Mouse (Mus musculus) embryonic facial prominence, embryonic 13.5 days (tissue): ENCODE results near the gene Vdr. TPM values are rescaled to one million over a fixed set of nuclear protein-coding genes. Genes with fewer than 3 reads are reported as not detected.

Experiments used
- polyA plus RNA-seq: library from polyadenylated mRNA; unstranded; fragments of >200 nt; fragmentation: Nextera tagmentation; extraction: Ambion mirVana; gene quantifications from 2 replicates; pipeline ENCODE4 v1.2.1, GENCODE M21; 2015

Vdr gene
- polyA plus RNA-seq, 1 experiment from 2014 or later: 2.3 TPM

Other genes starting within 250 kb of the Vdr start
- gene Rpap3, start 204.8 kb downstream of the Vdr start, polyA plus RNA-seq: 28.6 and 28.7 TPM in 2 replicates
- gene Endou, start 179.3 kb downstream of the Vdr start, polyA plus RNA-seq: 1.7 and 2.8 TPM in 2 replicates
- gene Rapgef3, start 142.7 kb downstream of the Vdr start, polyA plus RNA-seq: 7.1 and 9.3 TPM in 2 replicates
- 34.7 and 41.9 TPM in 2 replicates for gene Slc48a1, start 132.1 kb downstream of the Vdr start, polyA plus RNA-seq
- gene Hdac7, start 66.1 kb downstream of the Vdr start, polyA plus RNA-seq: 32.4 and 37.1 TPM in 2 replicates
- 37.8 and 38.7 TPM in 2 replicates for gene Tmem106c, start 53.6 kb upstream of the Vdr start, polyA plus RNA-seq
- 306 and 385 TPM in 2 replicates for gene Col2a1, start 94.1 kb upstream of the Vdr start, polyA plus RNA-seq
- 43.0 and 47.0 TPM in 2 replicates for gene Pfkm, start 182.0 kb upstream of the Vdr start, polyA plus RNA-seq
- gene Senp1, start 183.1 kb upstream of the Vdr start, polyA plus RNA-seq: 36.5 and 42.1 TPM in 2 replicates